Mouse (Mus musculus) CH12.LX (cell line): ENCODE results near the gene Gstp1.
"Not testable (repeated sequence)": the region's sequence is repeated elsewhere in the genome, so short reads cannot be mapped to it uniquely, and the experiment has no call there.

Source experiments
- CTCF ChIP-seq, 2 experiments: IDR thresholded peaks in 1 of 2; conservative IDR thresholded peaks in 1 of 2; 2 replicates each; pipeline ENCODE4 v1.5.1; 2011 to 2012; ENCODE audit warnings: low read depth in 2 of 2, low read length in 2 of 2, improper control_type of control experiment in 1 of 2, inconsistent platforms in 1 of 2, mild to moderate bottlenecking in 1 of 2, moderate library complexity in 1 of 2
- EP300 ChIP-seq: IDR thresholded peaks from 2 replicates; pipeline ENCODE4 v1.6.1; 2011; ENCODE audit warnings: low read length, improper control_type of control experiment
- GABPA ChIP-seq: IDR thresholded peaks from 2 replicates; pipeline ENCODE4 v1.6.1; 2012; ENCODE audit warnings: low read depth, low read length, improper control_type of control experiment, inconsistent platforms; ENCODE audit not compliant: insufficient replicate concordance
- JUND ChIP-seq: conservative IDR thresholded peaks from 2 replicates; pipeline ENCODE4 v1.6.1; 2011; ENCODE audit warnings: low read depth, low read length, improper control_type of control experiment
- MAFK ChIP-seq: IDR thresholded peaks from 2 replicates; pipeline ENCODE4 v1.6.1; 2011; ENCODE audit warnings: low read length, improper control_type of control experiment; ENCODE audit not compliant: insufficient replicate concordance
- MAX ChIP-seq: IDR thresholded peaks from 2 replicates; pipeline ENCODE4 v1.6.1; 2011; ENCODE audit warnings: low read length, improper control_type of control experiment
- MEF2A ChIP-seq: IDR thresholded peaks from 2 replicates; pipeline ENCODE4 v1.6.1; 2014; ENCODE audit warnings: low read depth, mild to moderate bottlenecking, inconsistent platforms, low read length, improper control_type of control experiment, borderline replicate concordance
- POLR2A ChIP-seq: IDR thresholded peaks from 2 replicates; pipeline ENCODE4 v1.6.1; 2011; ENCODE audit warnings: low read depth, mild to moderate bottlenecking, improper control_type of control experiment, low read length
- SIN3A ChIP-seq: IDR thresholded peaks from 2 replicates; pipeline ENCODE4 v1.6.1; 2012; ENCODE audit warnings: low read length, improper control_type of control experiment, inconsistent platforms
- TBP ChIP-seq: conservative IDR thresholded peaks from 2 replicates; pipeline ENCODE4 v1.6.1; 2011; ENCODE audit warnings: low read depth, low read length, improper control_type of control experiment
- TCF12 ChIP-seq: IDR thresholded peaks from 2 replicates; pipeline ENCODE4 v1.6.1; 2014; ENCODE audit warnings: low read depth, mild to moderate bottlenecking, inconsistent platforms, low read length, improper control_type of control experiment
- USF1 ChIP-seq: IDR thresholded peaks from 2 replicates; pipeline ENCODE4 v1.6.1; 2014; ENCODE audit warnings: low read depth, mild to moderate bottlenecking, inconsistent platforms, low read length, improper control_type of control experiment
- ZC3H11A ChIP-seq: IDR thresholded peaks from 2 replicates; pipeline ENCODE4 v1.6.1; 2012; ENCODE audit warnings: low read depth, mild to moderate bottlenecking, inconsistent platforms, low read length, improper control_type of control experiment
- ZMIZ1 ChIP-seq: IDR thresholded peaks from 2 replicates; pipeline ENCODE4 v1.6.1; 2012; ENCODE audit warnings: low read depth, mild to moderate bottlenecking, inconsistent platforms, low read length, improper control_type of control experiment

GRCm38 (mm10) chr19:4063357-4063756, 25.6 kb upstream of the Gstp1 start:
- TF ChIP-seq MAFK; GABPA; TCF12; ZMIZ1; USF1; MAX; CTCF (conservative IDR thresholded peaks at IDR 0.05 in 1 of 2, IDR thresholded peaks at IDR 0.05 in 1 of 2; ENCODE audit: low read depth in 2 of 2, low read length in 2 of 2); JUND; MEF2A; POLR2A; ZC3H11A; TBP; SIN3A; EP300: not testable (repeated sequence)
